Mouse (Mus musculus): ENCODE measurements at regions not wholly inside any gene's neighbourhood (a gene's known extent, or its start where the extent isn't known, plus 50 kb on each side); places are given as distances from the start of the nearest gene placed in this dataset.

GRCm38 (mm10) chr4:135034406-135034805 is 86.0 kb upstream of the Runx3 start:
- DNase-seq (ENCODE audit: extremely low spot score, low spot score) = peak; percentile 52

- no peak for DNase-seq (ENCODE audit: extremely low spot score, low spot score)
Measured at GRCm38 (mm10) chr4:135036764-135037163, 83.7 kb upstream of the Runx3 start.

GRCm38 (mm10) chr4:135039234-135039633 is 81.2 kb upstream of the Runx3 start:
- no peak for DNase-seq (ENCODE audit: extremely low spot score, low spot score)

GRCm38 (mm10) chr4:135041921-135042320 is 78.5 kb upstream of the Runx3 start:
- no peak for DNase-seq (ENCODE audit: extremely low spot score, low spot score)

- no peak for DNase-seq (ENCODE audit: extremely low spot score, low spot score)
Measured at GRCm38 (mm10) chr4:135042501-135042900, 78.0 kb upstream of the Runx3 start.

- no peak for DNase-seq (ENCODE audit: extremely low spot score, low spot score)
Measured at GRCm38 (mm10) chr4:135045054-135045453, 75.4 kb upstream of the Runx3 start.

- no peak for DNase-seq (ENCODE audit: extremely low spot score, low spot score)
Measured at GRCm38 (mm10) chr4:135046619-135047018, 73.8 kb upstream of the Runx3 start.

GRCm38 (mm10) chr4:135047251-135047650 is 73.2 kb upstream of the Runx3 start:
- DNase-seq (ENCODE audit: extremely low spot score, low spot score) = no peak

GRCm38 (mm10) chr4:135047771-135048170 is 72.7 kb upstream of the Runx3 start:
- DNase-seq (ENCODE audit: extremely low spot score, low spot score) = no peak

- no peak for DNase-seq (ENCODE audit: extremely low spot score, low spot score)
Measured at GRCm38 (mm10) chr4:135049924-135050323, 70.5 kb upstream of the Runx3 start.

- no peak for DNase-seq (ENCODE audit: extremely low spot score, low spot score)
Measured at GRCm38 (mm10) chr4:135051466-135051865, 69.0 kb upstream of the Runx3 start.

GRCm38 (mm10) chr4:135053585-135053984 is 66.9 kb upstream of the Runx3 start:
- DNase-seq (ENCODE audit: extremely low spot score, low spot score) = no peak

- DNase-seq (ENCODE audit: extremely low spot score, low spot score) = no peak
Measured at GRCm38 (mm10) chr4:135054353-135054752, 66.1 kb upstream of the Runx3 start.

- no peak for DNase-seq (ENCODE audit: extremely low spot score, low spot score)
Measured at GRCm38 (mm10) chr4:135056371-135056770, 64.1 kb upstream of the Runx3 start.

- DNase-seq (ENCODE audit: extremely low spot score, low spot score) = no peak
Measured at GRCm38 (mm10) chr4:135057286-135057685, 63.2 kb upstream of the Runx3 start.

- no peak for DNase-seq (ENCODE audit: extremely low spot score, low spot score)
Measured at GRCm38 (mm10) chr4:135058895-135059294, 61.6 kb upstream of the Runx3 start.

GRCm38 (mm10) chr4:135061030-135061743 is 59.3 kb upstream of the Runx3 start:
- no peak for DNase-seq (ENCODE audit: extremely low spot score, low spot score)

GRCm38 (mm10) chr4:135066766-135067479 is 53.5 kb upstream of the Runx3 start:
- DNase-seq (ENCODE audit: extremely low spot score, low spot score) = peak; percentile 85

- no peak for DNase-seq (ENCODE audit: extremely low spot score, low spot score)
Measured at GRCm38 (mm10) chr4:135067805-135068204, 52.6 kb upstream of the Runx3 start.

GRCm38 (mm10) chr4:135069818-135070217 is 50.6 kb upstream of the Runx3 start:
- DNase-seq (ENCODE audit: extremely low spot score, low spot score) = no peak
